Mouse (Mus musculus): Measurements from ENCODE around the gene Tchhl1. TPM values are rescaled to one million over a fixed set of nuclear protein-coding genes. Genes with fewer than 3 reads are reported as not detected.

Gene Tchhl1
- polyA plus RNA-seq, 1 experiment from 2014 or later, result not detected

Small RNA genes within 50 kb of the gene (microRNA-seq; reads per million reads assigned to microRNA genes)
- gene Gm22752, result not detected

Other genes starting within 250 kb of the Tchhl1 start
- gene Flg, start 195.2 kb upstream of the Tchhl1 start, polyA plus RNA-seq (2014; fragmentation: Nextera tagmentation; extraction: Ambion mirVana), result not detected in 2 replicates
- gene Hrnr, start 149.0 kb upstream of the Tchhl1 start, polyA plus RNA-seq (2014; fragmentation: Nextera tagmentation; extraction: Ambion mirVana), result not detected in 2 replicates
- not detected in 2 replicates for gene Rptn, start 75.1 kb upstream of the Tchhl1 start, polyA plus RNA-seq (2014; fragmentation: Nextera tagmentation; extraction: Ambion mirVana)
- gene Tchh, start 26.4 kb upstream of the Tchhl1 start, polyA plus RNA-seq (2014; fragmentation: Nextera tagmentation; extraction: Ambion mirVana), result 0.08 and 0.45 TPM in 2 replicates
- gene S100a11, start 51.7 kb downstream of the Tchhl1 start, polyA plus RNA-seq (2014; fragmentation: Nextera tagmentation; extraction: Ambion mirVana), result 410 and 448 TPM in 2 replicates
- gene S100a10, start 86.3 kb downstream of the Tchhl1 start, polyA plus RNA-seq (2014; fragmentation: Nextera tagmentation; extraction: Ambion mirVana), result 89.9 and 96.3 TPM in 2 replicates
- gene Tdpoz2, start 183.9 kb downstream of the Tchhl1 start, polyA plus RNA-seq (2014; fragmentation: Nextera tagmentation; extraction: Ambion mirVana), result not detected in 2 replicates
- gene Tdpoz1, start 207.6 kb downstream of the Tchhl1 start, polyA plus RNA-seq (2014; fragmentation: Nextera tagmentation; extraction: Ambion mirVana), result not detected in 2 replicates
- not detected in 2 replicates for gene Gm37596, start 224.3 kb downstream of the Tchhl1 start, polyA plus RNA-seq (2014; fragmentation: Nextera tagmentation; extraction: Ambion mirVana)